Mouse (Mus musculus): ENCODE results near the gene Mrgprd.

Mrgprd gene

DNA sequence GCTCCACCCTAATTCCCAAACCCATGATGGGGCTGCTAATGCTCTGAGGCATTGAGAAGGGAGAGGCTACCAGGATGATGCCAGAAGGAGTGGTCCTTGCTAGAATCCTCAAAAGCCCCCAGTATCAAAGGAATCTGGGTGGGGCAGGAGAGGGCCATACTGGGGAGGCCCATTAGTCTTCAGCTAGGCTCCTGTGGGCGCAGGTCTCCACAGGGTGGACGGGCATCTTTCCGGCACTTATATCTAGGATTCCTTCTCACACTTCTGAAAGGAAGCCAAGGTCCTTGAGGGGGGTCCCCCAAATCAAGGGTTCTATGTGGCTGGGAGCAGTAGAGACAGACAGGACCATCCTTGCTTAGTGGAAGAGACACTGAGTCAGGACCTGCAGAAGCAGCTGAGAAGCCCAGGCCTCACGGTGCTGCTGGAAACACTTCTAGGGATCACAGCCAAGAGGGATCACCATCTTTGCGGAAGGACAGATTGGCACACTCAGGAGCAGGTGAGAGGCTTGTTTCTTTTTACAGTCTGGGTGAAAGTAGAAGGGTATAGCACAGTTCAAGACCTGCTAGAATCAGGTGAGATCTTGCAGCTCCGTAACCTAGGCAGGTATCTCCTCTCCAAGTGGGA lies at the start of gene Mrgprd:
Gene Mrgprd, plus strand, starts transcription at position 51 of the 627 bp plus-strand sequence.
- DNase-seq (ENCODE audit: low read depth, low spot score): no peak

DNA sequence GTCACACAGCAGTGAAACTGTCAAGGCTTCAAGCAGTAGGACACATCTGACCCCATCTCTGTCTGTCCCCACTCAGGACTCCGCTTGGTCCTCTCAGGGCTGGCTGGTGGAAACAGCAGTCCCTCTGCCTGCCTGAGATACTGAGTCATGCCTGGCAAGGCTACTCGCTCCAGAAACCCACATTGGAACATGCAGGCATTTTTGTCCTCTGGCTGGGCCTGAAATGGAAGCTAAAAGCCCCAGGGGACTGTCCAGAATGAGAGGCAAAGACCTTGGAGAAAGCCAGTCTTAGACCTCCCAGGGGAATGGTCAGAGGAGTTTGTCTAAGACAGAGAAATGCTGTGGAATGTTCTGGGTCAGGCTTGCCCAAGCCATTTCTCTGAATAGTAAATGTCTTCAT lies 48.6 kb upstream of the Mrgprd start:
- no peak for DNase-seq (ENCODE audit: low read depth, low spot score)

GRCm38 (mm10) chr7:145268890-145269289 lies 45.7 kb upstream of the Mrgprd start:
- no peak for DNase-seq (ENCODE audit: low read depth, low spot score)

DNA sequence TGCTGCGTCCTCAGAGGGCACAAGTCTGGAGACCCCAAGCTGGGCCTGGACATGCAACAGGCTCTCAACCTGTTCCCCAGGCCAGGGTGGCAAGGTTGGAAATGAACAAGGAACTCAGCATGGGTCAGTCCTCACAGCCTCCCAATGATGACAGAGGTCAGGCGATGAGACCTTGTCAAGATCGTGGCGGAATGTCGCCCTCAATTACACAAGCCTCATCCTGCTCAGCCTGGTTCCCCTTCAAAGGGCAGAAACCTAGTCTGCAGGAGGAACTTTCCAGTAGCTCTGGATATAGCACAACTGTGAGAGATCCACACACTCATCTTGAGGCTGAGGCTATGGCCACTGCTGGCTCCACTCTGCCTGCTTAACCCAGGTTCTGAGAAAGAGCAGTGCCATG lies 43.7 kb upstream of the Mrgprd start:
- no peak for DNase-seq (ENCODE audit: low read depth, low spot score)

DNA sequence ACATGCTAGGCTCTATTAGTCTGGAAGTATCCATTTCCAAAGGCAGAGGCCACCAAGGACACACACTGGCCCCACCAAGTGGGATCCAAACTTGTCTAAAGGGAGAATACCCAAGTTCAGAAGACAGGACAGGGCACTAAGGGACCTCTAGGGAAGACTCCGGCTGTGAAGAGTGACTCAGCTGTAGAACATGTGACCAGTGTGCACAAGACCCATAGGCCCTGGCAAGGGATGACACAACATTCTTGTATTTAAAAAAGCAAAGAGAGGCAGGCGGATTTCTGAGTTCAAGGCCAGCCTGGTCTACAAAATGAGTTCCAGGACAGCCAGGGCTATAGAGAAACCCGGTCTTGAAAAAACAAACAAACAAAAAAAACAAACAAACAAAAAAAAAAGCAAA lies 39.1 kb upstream of the Mrgprd start:
- DNase-seq (ENCODE audit: low read depth, low spot score): no peak

DNA sequence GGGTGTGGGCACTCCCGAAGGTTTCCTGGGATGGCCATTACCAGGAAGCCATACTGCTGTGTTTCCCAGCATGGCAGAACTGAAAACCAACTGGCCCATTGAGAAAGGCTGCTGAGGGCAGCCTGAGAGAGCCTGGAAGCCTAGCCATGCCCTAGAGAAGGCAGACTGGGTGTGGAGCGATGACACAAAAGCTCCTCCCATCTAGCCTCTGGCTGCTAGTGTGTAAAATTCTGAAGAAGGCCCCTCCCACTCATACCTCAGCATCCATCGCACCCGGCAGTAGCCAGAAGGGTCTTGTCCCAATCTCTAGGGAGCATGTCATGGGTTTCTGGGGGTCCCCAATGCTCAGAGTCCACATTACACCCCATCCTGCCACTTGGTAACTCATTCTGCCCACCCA lies 33.2 kb upstream of the Mrgprd start:
- DNase-seq (ENCODE audit: low read depth, low spot score): no peak

GRCm38 (mm10) chr7:145283041-145283440 lies 31.6 kb upstream of the Mrgprd start:
- DNase-seq (ENCODE audit: low read depth, low spot score): no peak

- DNase-seq (ENCODE audit: low read depth, low spot score): peak; percentile 96
These were observed 31.0 kb upstream of the Mrgprd start, which contains the start of gene Tpcn2 for GRCm38 (mm10) chr7:145283487-145284187. Gene Tpcn2 (minus strand): TSS chr7:145284011.

- no peak for DNase-seq (ENCODE audit: low read depth, low spot score)
These were observed 30.3 kb upstream of the Mrgprd start for GRCm38 (mm10) chr7:145284293-145284692.

GRCm38 (mm10) chr7:145285476-145285875 lies 29.2 kb upstream of the Mrgprd start:
- no peak for DNase-seq (ENCODE audit: low read depth, low spot score)

DNA sequence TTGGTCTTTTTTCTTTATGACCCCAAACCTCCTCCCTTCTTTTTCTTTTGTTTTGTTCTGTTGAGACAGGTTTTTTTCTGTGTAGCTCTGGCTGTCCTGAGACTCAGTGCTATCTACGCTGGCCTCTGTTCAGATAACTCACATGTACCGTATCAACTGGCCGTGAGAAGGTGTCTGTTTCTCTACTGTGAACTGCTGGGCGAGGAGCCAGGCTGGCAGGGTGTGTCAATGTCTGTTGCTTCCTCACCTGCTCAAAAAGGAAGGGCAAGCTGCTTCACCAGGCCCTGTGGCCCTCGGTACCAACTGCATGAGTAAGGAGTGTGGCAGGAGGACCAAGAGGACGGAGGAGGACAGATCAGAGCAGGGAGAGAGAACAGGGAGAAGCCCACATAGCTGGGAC lies 27.2 kb upstream of the Mrgprd start:
- DNase-seq (ENCODE audit: low read depth, low spot score): no peak

GRCm38 (mm10) chr7:145289302-145289701 lies 25.3 kb upstream of the Mrgprd start:
- peak; percentile 45 for DNase-seq (ENCODE audit: low read depth, low spot score)

DNA sequence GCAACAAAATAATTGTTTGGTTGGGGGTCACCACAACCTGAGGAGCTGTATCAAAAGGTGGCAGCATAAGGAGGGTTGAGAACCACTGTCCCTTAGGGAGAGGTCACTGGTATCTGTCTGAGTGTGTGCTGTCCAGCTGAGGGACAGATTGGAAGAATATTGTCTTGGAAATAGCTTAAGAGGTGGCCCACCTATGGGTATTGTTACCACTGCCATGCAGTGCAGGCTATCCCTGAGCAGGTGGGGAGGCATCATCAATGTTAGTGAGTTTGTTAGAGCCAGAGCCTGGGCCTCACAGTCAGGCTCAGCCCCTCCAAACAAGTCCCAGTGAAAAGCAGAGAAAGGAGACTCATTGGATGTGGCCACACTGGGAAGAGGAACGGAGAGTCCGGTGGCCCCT lies 22.8 kb upstream of the Mrgprd start:
- DNase-seq (ENCODE audit: low read depth, low spot score): no peak

- no peak for DNase-seq (ENCODE audit: low read depth, low spot score)
These were observed 21.9 kb upstream of the Mrgprd start for GRCm38 (mm10) chr7:145292726-145293125.

- DNase-seq (ENCODE audit: low read depth, low spot score): peak; percentile 49
These were observed 20.8 kb upstream of the Mrgprd start for GRCm38 (mm10) chr7:145293859-145294258.

DNA sequence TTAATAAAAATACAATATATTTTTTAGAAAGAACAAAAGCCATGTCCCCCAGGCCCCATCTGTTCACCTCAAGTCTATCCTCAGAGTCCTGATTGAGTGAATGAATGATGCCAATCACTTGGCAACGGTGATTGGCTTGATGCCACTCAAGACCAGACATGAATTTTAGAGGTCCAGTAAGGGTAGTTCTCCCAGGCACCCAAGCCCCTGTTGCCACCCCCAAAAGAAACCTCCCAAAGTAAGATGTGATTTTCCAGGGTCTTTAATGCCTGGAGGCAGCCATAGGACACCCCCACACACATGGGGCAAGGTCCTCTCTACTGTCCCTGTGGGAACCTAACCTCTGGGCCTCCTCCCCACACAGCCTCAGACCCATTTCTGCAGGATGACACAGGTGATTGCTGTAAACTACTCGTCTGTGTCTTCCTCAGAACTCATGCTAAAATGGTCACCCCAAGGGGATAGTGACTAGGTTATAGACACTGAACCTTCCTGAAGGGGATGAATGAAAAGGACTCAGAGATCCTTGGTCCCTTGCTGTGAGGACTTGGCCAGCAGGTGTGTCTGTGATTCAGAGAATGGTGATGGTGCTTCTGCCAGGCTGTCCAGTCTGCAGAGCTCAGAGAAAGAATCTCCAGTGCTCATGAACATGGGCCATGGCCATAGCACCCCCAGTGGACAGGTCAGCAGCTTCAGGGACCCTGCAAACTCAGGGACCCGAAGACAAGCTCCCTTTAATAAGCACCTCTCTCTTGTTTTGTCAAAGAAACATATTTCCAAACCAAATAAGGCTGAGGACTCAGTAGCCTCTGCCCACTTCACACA lies 15.8 kb upstream of the Mrgprd start:
- no peak for DNase-seq (ENCODE audit: low read depth, low spot score)

- DNase-seq (ENCODE audit: low read depth, low spot score): no peak
These were observed 14.9 kb upstream of the Mrgprd start for GRCm38 (mm10) chr7:145299562-145300320.

DNA sequence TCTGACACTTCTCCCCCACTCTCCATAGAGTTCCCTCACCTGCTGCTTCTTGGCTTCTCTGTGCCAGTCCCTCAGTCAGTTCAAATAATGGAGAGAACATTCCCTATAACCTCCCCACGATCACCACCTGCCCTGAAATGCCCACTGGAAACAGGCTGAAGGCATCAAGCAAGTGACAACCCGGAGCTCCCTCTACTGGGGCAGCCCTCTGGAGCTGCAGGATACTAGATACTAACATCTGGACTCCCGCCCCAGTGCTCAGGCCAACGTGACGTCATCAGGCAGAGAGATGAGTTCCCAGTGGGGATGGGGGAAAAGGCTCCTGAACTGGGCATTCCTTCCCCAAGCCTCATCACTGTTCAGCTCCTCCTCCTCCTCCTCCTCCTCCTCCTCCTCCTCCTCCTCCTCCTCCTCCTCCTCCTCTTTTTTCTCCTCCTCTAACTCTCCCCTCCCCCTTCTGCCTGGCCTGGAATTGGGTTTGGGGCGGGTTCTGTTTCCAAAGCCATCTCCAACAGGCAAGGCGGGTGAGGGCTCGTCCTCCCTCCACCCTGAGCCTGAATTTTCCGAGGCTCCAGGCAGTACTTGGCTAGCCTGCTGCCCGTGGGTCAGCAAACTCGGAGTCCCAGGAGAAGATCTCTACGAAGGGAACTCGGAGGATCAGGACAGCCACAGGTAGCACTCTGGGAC lies 14.2 kb upstream of the Mrgprd start, which contains the start of gene Mrgprf:
Gene Mrgprf, plus strand, starts transcription at position 508 of the 687 bp plus-strand sequence.
- no peak for DNase-seq (ENCODE audit: low read depth, low spot score)

DNA sequence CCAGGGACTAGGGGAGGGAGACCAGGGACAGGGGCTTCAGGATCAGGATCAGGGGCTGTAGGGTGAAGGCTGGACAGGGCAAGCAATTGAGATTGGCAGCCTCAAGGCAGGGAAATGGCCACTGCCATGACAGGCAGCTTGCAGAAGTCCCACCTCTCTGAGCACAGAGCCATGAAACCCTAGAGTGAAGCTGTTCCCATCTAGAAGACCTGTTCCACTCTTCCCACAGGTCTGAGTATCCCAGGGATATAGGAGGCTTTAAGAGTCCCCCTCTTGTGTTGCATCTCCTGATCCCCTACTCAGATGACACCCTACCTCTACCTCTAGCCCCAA lies 13.7 kb upstream of the Mrgprd start:
- DNase-seq (ENCODE audit: low read depth, low spot score): no peak

- DNase-seq (ENCODE audit: low read depth, low spot score): no peak
These were observed 13.2 kb upstream of the Mrgprd start for GRCm38 (mm10) chr7:145301341-145302005.

Data from forelimb bud, embryonic 11.5 days (tissue).